Mouse (Mus musculus): ENCODE measurements around the gene Suclg2. TPM values are rescaled to one million over a fixed set of nuclear protein-coding genes. Genes with fewer than 3 reads are reported as not detected.

Gene Suclg2
- total RNA-seq, 2 experiments from 2014 or later = 130 to 132 TPM

- no peak for DNase-seq
Measured at GRCm38 (mm10) chr6:95479801-95480200, 238.8 kb downstream of the Suclg2 start.

- DNase-seq = no peak
Measured at GRCm38 (mm10) chr6:95469521-95469920, 249.1 kb downstream of the Suclg2 start.

- DNase-seq = no peak
Measured at GRCm38 (mm10) chr6:95465322-95465721, 253.3 kb downstream of the Suclg2 start.

- no peak for DNase-seq
Measured at GRCm38 (mm10) chr6:95459372-95459771, 259.2 kb downstream of the Suclg2 start.

GRCm38 (mm10) chr6:95446151-95446550, 272.4 kb downstream of the Suclg2 start:
- DNase-seq = no peak

- peak; percentile 93 for DNase-seq
Measured at GRCm38 (mm10) chr6:95445036-95445435, 273.6 kb downstream of the Suclg2 start.
